Mouse (Mus musculus): Measurements from ENCODE around the gene Chga. TPM values are rescaled to one million over a fixed set of nuclear protein-coding genes. Genes with fewer than 3 reads are reported as not detected.

Gene Chga
- polyA plus RNA-seq, 1 experiment, result 8.5 TPM

GRCm38 (mm10) chr12:102517647-102518046, 37.1 kb upstream of the Chga start:
- Histone ChIP-seq H3K27me3 (ENCODE audit: control insufficient read depth, insufficient read depth, low read length) (no peaks in the 10 kb centered on the region), H3K4me3 (ENCODE audit: control insufficient read depth, low read depth, low read length) (no peak overlapping the region), H3K4me1 (ENCODE audit: control insufficient read depth, insufficient read depth, low read length) (no peaks in the 10 kb centered on the region), H3K36me3 (ENCODE audit: control insufficient read depth, insufficient read depth, low read length) (no peaks in the 10 kb centered on the region), H3K27ac (ENCODE audit: control insufficient read depth, insufficient read depth, low read depth, low read length) (no peak overlapping the region)
- TF ChIP-seq CTCF (IDR thresholded peaks at IDR 0.05; ENCODE audit: control insufficient read depth, insufficient read depth, insufficient replicate concordance, low read depth, low read length) (no peak), POLR2A (IDR thresholded peaks at IDR 0.05; ENCODE audit: control insufficient read depth, low read depth, low read length) (no peak)

GRCm38 (mm10) chr12:102519929-102520720, 34.6 kb upstream of the Chga start:
- Histone ChIP-seq H3K27ac (ENCODE audit: control insufficient read depth, insufficient read depth, low read depth, low read length) (no peak overlapping the region), H3K4me1 (ENCODE audit: control insufficient read depth, insufficient read depth, low read length) (no peaks in the 10 kb centered on the region), H3K36me3 (ENCODE audit: control insufficient read depth, insufficient read depth, low read length) (no peaks in the 10 kb centered on the region), H3K4me3 (ENCODE audit: control insufficient read depth, low read depth, low read length) (no peak overlapping the region), H3K27me3 (ENCODE audit: control insufficient read depth, insufficient read depth, low read length) (no peaks in the 10 kb centered on the region)
- TF ChIP-seq CTCF (IDR thresholded peaks at IDR 0.05; ENCODE audit: control insufficient read depth, insufficient read depth, insufficient replicate concordance, low read depth, low read length) (no peak), POLR2A (IDR thresholded peaks at IDR 0.05; ENCODE audit: control insufficient read depth, low read depth, low read length) (no peak)

GRCm38 (mm10) chr12:102521777-102522319, 32.9 kb upstream of the Chga start:
- Histone ChIP-seq H3K4me1 (ENCODE audit: control insufficient read depth, insufficient read depth, low read length) (no peaks in the 10 kb centered on the region), H3K4me3 (ENCODE audit: control insufficient read depth, low read depth, low read length) (no peak overlapping the region), H3K36me3 (ENCODE audit: control insufficient read depth, insufficient read depth, low read length) (no peaks in the 10 kb centered on the region), H3K27me3 (ENCODE audit: control insufficient read depth, insufficient read depth, low read length) (no peaks in the 10 kb centered on the region), H3K27ac (ENCODE audit: control insufficient read depth, insufficient read depth, low read depth, low read length) (no peak overlapping the region)
- TF ChIP-seq CTCF (IDR thresholded peaks at IDR 0.05; ENCODE audit: control insufficient read depth, insufficient read depth, insufficient replicate concordance, low read depth, low read length) (no peak), POLR2A (IDR thresholded peaks at IDR 0.05; ENCODE audit: control insufficient read depth, low read depth, low read length) (no peak)

GRCm38 (mm10) chr12:102524216-102524615, 30.6 kb upstream of the Chga start:
- no peaks in the 10 kb centered on the region for H3K4me1 ChIP-seq (ENCODE audit: control insufficient read depth, insufficient read depth, low read length)
- no peaks in the 10 kb centered on the region for H3K27me3 ChIP-seq (ENCODE audit: control insufficient read depth, insufficient read depth, low read length)
- H3K27ac ChIP-seq (ENCODE audit: control insufficient read depth, insufficient read depth, low read depth, low read length), result no peak overlapping the region
- no peaks in the 10 kb centered on the region for H3K36me3 ChIP-seq (ENCODE audit: control insufficient read depth, insufficient read depth, low read length)
- TF ChIP-seq CTCF (IDR thresholded peaks at IDR 0.05; ENCODE audit: control insufficient read depth, insufficient read depth, insufficient replicate concordance, low read depth, low read length) (no peak), POLR2A (IDR thresholded peaks at IDR 0.05; ENCODE audit: control insufficient read depth, low read depth, low read length) (no peak)
- H3K4me3 ChIP-seq (ENCODE audit: control insufficient read depth, low read depth, low read length), result no peak overlapping the region

- no peaks in the 10 kb centered on the region for H3K4me1 ChIP-seq (ENCODE audit: control insufficient read depth, insufficient read depth, low read length)
- no peaks in the 10 kb centered on the region for H3K27me3 ChIP-seq (ENCODE audit: control insufficient read depth, insufficient read depth, low read length)
- H3K4me3 ChIP-seq (ENCODE audit: control insufficient read depth, low read depth, low read length), result no peak overlapping the region
- no peak overlapping the region for H3K27ac ChIP-seq (ENCODE audit: control insufficient read depth, insufficient read depth, low read depth, low read length)
- TF ChIP-seq CTCF (IDR thresholded peaks at IDR 0.05; ENCODE audit: control insufficient read depth, insufficient read depth, insufficient replicate concordance, low read depth, low read length) (no peak), POLR2A (IDR thresholded peaks at IDR 0.05; ENCODE audit: control insufficient read depth, low read depth, low read length) (no peak)
- H3K36me3 ChIP-seq (ENCODE audit: control insufficient read depth, insufficient read depth, low read length), result no peaks in the 10 kb centered on the region
Observed at GRCm38 (mm10) chr12:102524760-102525159, 30.0 kb upstream of the Chga start.

- TF ChIP-seq CTCF (IDR thresholded peaks at IDR 0.05; ENCODE audit: control insufficient read depth, insufficient read depth, insufficient replicate concordance, low read depth, low read length) (no peak), POLR2A (IDR thresholded peaks at IDR 0.05; ENCODE audit: control insufficient read depth, low read depth, low read length) (no peak)
- Histone ChIP-seq H3K36me3 (ENCODE audit: control insufficient read depth, insufficient read depth, low read length) (no peaks in the 10 kb centered on the region), H3K4me1 (ENCODE audit: control insufficient read depth, insufficient read depth, low read length) (no peaks in the 10 kb centered on the region; the same call in 1 of the 2 replicates), H3K4me3 (ENCODE audit: control insufficient read depth, low read depth, low read length) (no peak overlapping the region), H3K27me3 (ENCODE audit: control insufficient read depth, insufficient read depth, low read length) (no peaks in the 10 kb centered on the region), H3K27ac (ENCODE audit: control insufficient read depth, insufficient read depth, low read depth, low read length) (no peak overlapping the region)
Observed at GRCm38 (mm10) chr12:102527989-102528388, 26.8 kb upstream of the Chga start.

GRCm38 (mm10) chr12:102535796-102536195, 19.0 kb upstream of the Chga start:
- no peaks in the 10 kb centered on the region for H3K27me3 ChIP-seq (ENCODE audit: control insufficient read depth, insufficient read depth, low read length)
- H3K4me1 ChIP-seq (ENCODE audit: control insufficient read depth, insufficient read depth, low read length), result no peaks in the 10 kb centered on the region; the same call in 1 of the 2 replicates
- TF ChIP-seq POLR2A (IDR thresholded peaks at IDR 0.05; ENCODE audit: control insufficient read depth, low read depth, low read length) (no peak), CTCF (IDR thresholded peaks at IDR 0.05; ENCODE audit: control insufficient read depth, insufficient read depth, insufficient replicate concordance, low read depth, low read length) (no peak)
- no peaks in the 10 kb centered on the region for H3K36me3 ChIP-seq (ENCODE audit: control insufficient read depth, insufficient read depth, low read length)
- H3K4me3 ChIP-seq (ENCODE audit: control insufficient read depth, low read depth, low read length), result no peak overlapping the region
- H3K27ac ChIP-seq (ENCODE audit: control insufficient read depth, insufficient read depth, low read depth, low read length), result no peak overlapping the region
